Mouse (Mus musculus): ENCODE results near the gene Serpinb7.

Gene Serpinb7

DNA sequence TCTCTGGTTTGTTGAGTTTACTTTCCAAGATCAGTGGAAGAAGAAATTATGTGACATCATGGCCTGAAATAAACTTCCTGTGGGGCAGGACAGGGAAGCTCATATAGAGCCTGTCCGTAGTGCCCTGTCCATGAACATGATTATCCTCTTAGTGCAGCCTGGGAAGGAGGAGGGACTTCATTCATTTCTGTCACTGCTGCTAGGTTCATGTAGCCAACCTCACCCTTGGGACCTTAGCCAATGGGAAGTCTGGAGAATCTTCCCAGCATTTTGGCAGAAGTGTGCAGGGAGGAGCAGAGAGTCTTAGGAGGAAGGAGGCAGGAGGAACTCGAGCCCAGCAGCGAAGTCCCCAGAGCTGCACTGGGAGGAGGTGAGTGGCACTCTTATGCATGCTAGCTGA lies at the start of gene Serpinb7:
Gene Serpinb7, plus strand, starts transcription at position 301 of the 400 bp plus-strand sequence.
- no peak for DNase-seq (ENCODE audit: inconsistent age in 2 of 2, low spot score in 1 of 2)

DNA sequence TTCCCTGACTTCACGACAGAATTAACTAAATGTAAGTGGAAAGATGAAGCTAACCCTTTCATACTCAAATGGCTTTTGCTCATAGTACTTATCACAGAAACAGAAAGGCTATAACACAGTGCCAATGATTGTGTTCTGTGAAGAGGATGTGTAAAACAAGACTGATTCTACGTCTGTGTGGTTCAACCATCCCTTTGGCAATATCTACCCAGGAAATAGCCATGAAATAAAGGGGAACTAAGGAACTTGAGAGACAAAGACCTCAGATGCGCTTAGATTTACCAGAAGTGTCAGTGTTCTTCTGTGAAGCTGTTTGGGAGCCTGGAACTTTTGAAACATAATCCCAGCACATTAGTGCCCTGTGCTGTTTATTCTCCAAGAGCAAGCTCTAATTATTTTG lies 49.1 kb upstream of the Serpinb7 start:
- DNase-seq (ENCODE audit: inconsistent age in 2 of 2, low spot score in 1 of 2), result no peak

- DNase-seq (ENCODE audit: inconsistent age in 2 of 2, low spot score in 1 of 2), result no peak
These were observed 48.3 kb upstream of the Serpinb7 start for GRCm38 (mm10) chr1:107351115-107351514.

DNA sequence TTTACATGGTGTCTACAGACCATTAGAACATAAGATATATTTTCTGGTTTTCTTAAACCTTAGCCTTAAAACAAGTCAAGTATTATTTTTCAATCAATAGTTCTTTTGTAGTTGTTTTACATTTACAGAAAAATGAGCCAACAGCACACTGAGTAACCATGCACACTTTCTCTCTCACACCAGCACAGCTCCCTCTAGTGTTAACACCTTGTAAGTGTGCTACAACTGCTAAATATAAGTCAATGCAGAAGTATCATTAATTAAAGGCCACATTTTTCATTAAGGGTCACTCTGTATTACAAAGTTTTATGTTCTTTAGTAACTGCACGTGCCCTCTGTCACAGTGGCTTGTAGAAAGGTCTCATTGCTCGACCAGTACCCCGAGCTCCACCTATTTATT lies 46.4 kb upstream of the Serpinb7 start:
- DNase-seq (ENCODE audit: inconsistent age in 2 of 2, low spot score in 1 of 2), result peak in 1 of 2 experiments; percentile 27

DNA sequence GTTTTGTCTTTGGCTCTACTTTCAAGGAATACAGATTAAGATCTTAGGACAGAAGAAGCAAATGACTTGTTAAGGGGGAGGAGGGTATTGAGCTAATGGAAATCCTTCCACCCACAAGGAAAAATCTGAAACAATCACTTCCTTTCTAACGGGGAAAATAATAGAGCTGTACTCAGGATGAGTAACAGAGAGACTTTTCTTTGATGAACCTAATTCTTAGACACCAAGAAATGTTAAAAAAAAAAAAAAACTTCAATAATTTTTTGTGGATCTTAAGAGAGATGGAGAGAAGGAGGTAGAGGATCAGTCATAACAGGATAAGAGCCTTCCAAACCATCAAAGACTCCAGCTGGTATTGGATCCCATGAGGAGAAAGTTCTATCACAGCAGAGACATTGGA lies 38.6 kb upstream of the Serpinb7 start, which contains the start of gene Serpinb11:
Gene Serpinb11, plus strand, starts transcription at position 301 of the 400 bp plus-strand sequence.
- no peak for DNase-seq (ENCODE audit: inconsistent age in 2 of 2, low spot score in 1 of 2)

DNA sequence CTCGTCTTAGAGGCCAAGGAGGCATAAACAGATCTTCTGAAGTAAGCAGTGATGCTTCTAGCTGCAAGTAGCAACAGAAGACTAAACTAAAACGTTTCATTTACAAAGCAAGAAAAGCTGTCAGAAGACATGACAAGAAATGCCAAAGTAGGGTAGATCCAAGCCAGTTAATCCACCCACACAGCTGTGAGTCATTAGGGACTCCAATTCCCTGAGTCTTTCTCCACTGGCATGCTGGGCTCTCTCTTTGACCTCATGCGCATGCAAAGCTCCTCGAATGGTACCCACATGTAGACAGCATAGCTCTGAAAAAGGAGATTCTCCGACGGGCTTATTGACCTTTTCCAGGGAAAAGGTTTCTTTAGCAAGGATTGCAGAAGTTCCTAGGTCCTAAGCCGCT lies 33.5 kb upstream of the Serpinb7 start:
- no peak for DNase-seq (ENCODE audit: inconsistent age in 2 of 2, low spot score in 1 of 2)

DNA sequence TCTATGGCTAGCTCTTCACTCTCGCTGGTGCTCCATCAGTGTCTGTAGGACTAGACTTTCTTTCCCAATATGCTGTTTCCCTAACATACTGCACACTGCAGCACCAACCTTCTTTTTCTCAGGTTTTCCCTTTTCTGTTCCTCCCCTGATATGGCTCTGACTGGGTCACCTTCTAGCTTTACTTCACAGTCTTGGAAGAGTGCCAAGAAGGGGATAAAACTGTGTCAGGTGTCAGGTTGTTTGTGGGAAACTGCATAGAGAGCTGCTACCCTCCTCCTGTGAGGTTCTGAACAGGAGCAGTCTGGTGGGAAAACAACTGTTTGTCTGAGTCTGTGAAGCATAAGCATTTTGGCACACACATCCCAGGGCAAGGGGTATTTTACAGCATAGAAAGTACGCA lies 30.5 kb upstream of the Serpinb7 start:
- DNase-seq (ENCODE audit: inconsistent age in 2 of 2, low spot score in 1 of 2), result no peak

DNA sequence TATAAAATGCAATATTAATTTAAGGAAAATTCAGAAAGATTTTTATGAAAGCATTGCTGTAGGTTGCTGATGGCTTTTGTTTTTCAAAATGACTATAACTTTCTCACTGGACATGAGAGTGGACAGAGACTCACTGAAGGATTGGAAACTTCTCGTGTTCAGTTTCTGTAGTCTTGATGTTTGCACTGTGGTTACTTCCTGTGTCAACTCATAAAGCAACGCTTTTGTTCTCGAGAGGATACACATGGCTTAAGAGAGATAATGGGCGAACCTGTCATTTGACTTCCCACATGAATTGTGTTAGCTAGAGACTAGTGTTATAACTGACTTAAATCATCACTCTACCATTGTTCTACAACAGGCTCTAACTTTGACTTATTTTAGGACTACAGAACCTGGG lies 22.5 kb upstream of the Serpinb7 start:
- DNase-seq (ENCODE audit: inconsistent age in 2 of 2, low spot score in 1 of 2), result no peak

DNA sequence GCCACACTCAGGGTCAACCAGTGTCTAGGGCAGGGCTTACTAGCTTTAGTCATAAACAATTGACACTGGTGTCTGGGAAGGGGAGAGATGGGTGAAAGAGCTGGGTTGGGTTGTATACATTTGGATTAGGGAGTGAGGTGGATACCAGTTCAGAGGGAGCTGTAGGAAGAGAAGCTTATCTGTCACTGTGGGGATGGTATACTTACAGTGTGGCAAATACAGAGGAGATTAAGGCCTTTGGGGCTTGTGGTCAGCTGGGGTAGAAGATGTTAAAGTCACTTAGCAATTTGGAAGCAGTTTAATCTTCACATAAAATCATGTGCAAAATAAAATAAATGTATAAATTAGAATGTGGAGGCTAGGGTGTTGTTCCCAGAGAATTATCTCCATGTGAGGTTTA lies 21.1 kb upstream of the Serpinb7 start:
- no peak for DNase-seq (ENCODE audit: inconsistent age in 2 of 2, low spot score in 1 of 2)

DNA sequence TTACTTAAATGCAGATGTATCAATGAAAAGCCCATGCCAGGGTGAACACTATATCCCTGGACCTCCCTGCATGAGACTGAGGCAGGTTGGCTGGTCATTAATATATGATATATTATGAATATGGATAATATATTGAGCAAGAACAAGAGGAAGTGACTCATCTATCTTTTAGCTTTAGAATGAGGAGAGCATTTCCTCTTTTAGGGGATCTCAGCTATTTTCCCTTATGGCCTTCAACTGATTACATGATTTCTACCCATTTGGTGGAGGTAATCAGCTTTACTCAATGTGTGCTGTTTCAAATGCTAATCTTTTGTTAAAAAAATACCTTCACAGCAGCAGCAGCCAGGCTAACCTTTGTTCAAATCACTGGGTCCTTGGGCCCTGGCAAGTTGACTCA lies 18.0 kb upstream of the Serpinb7 start:
- no peak for DNase-seq (ENCODE audit: inconsistent age in 2 of 2, low spot score in 1 of 2)

GRCm38 (mm10) chr1:107382404-107382803 lies 17.1 kb upstream of the Serpinb7 start:
- no peak for DNase-seq (ENCODE audit: inconsistent age in 2 of 2, low spot score in 1 of 2)

DNA sequence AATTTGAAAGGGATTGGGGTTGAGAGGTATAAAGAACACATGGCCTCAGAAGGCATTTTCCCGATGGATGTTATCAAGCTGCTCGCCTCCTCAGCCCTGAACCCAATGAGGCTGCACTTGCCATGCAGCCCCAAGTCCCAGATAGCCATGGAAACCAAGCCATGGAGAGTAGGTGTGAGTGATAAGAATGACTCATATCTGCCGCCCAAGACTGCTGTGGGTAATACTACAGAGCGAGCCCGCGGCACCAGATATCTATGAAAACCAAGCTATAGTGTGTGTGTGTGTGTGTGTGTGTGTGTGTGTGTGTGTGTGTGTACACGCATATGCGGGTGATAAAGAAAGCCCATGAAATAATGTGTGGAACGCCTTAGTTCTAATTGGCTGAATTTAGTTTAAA lies 14.9 kb upstream of the Serpinb7 start:
- DNase-seq (ENCODE audit: inconsistent age in 2 of 2, low spot score in 1 of 2), result no peak

GRCm38 (mm10) chr1:107389753-107390152 lies 9.7 kb upstream of the Serpinb7 start:
- DNase-seq (ENCODE audit: inconsistent age in 2 of 2, low spot score in 1 of 2), result no peak

DNA sequence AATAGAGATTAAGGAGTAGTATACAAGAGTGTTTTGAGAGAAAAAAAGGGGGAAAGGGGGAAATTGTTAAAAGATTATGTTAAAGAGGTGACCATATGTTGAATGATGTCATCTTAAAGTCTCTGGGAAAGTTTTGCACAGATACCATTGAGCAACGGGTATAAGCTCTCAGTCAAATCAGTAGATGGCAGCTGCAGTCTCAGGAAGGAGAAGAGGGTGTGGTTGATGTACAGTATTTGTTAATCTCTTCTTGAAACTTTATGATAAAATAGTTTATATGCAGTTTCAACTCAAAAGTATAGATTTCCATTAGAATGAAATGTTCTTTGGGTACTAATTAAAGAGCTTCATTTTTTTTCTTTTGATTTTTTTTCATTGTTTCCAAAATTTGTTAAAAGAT lies 2.0 kb upstream of the Serpinb7 start:
- no peak for DNase-seq (ENCODE audit: inconsistent age in 2 of 2, low spot score in 1 of 2)

DNA sequence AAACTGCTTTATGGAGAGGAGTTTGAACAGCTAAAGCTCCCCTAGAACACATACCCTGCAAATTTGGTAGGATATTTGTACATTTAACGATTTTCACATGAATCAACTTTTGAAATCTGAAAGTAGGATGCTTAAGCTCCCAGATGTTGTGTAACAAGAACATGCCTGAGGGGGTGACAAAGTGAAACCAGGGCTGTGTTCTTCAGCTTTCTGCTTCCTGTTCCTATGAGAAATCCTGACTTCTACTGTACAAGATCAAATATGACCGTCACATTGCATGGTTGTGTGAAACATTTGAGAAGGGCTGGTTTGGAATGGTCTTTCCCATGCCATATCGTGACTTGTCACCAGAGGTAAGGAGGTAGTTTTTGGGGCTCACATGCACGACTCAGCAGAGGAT lies 2.6 kb downstream of the Serpinb7 start:
- no peak for DNase-seq (ENCODE audit: inconsistent age in 2 of 2, low spot score in 1 of 2)

DNA sequence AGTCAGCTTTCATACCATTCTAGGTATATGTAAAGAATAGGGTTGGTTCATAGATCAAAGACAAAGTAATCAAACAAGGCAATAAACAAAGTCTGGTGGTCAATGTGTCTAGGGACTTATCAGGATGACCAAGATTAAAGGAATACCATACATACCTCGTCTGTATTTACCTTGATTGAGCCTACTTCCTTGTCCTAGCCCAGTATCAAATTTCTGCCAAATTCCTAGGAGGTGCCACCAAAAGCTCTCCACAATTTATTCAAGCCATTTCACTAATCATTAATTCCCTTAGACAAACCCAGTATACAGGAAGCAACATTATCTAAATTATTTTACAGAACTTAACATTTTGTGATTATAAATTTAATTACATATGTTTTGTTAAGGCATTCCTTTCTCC lies 15.2 kb downstream of the Serpinb7 start:
- DNase-seq (ENCODE audit: inconsistent age in 2 of 2, low spot score in 1 of 2), result no peak

GRCm38 (mm10) chr1:107422487-107422886 lies 23.0 kb downstream of the Serpinb7 start:
- no peak for DNase-seq (ENCODE audit: inconsistent age in 2 of 2, low spot score in 1 of 2)

DNA sequence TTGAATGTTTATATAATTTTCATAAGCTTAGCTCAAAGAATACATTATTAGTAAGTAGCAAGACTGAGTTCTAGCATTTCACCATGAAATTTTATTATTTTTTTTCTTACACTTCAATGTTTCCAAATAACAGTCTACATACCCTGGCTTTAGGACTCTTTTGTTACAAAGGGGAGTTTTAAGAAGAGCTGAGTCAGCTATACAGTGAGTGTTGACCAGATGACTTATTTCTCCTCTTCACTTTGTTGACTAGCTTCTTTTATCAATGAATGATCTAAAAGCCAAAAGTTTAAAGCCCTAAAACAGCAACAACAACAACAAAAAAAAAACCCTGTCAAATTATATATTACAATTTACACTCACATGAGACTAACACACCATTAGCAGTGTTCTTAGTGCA lies 31.8 kb downstream of the Serpinb7 start:
- DNase-seq (ENCODE audit: inconsistent age in 2 of 2, low spot score in 1 of 2), result no peak

DNA sequence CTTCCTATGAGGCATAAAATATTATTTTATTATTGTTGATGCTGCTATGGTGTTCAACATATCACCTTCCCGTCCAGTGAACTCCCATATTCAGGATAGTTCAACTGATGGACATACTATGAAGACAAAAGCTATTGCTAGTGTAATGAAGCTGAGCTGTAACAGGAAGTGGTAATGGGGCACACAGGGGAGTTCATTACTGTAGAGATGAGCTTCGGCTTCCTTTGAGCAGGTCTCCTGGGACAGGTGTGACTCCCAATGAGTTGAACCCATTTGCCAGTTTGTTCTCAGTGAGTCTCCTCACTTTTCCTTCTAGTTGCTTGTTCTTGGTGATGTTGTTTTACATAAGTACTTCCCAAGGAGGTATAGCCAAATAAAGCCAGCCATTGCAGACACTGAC lies 36.1 kb downstream of the Serpinb7 start:
- DNase-seq (ENCODE audit: inconsistent age in 2 of 2, low spot score in 1 of 2), result no peak

GRCm38 (mm10) chr1:107439462-107439861 lies 40.0 kb downstream of the Serpinb7 start:
- no peak for DNase-seq (ENCODE audit: inconsistent age in 2 of 2, low spot score in 1 of 2)

DNA sequence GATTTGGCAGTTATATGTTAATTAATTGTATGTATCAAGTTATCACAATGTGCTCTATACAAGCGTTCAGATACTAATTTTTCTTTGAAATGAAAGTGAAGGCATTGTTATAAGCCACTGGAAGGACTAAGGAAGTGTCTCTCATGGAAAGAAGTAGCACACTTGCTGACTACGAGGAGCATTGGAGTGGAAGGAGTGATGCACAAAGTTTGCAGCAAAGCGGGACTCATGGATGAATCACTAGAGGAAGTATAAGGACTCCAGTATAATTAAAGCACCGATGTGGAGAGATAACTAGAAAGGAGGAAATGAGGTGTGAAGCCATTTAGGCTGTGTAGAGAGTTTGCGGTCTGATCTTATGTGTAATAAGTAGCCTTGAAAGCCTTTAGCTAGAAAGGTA lies 45.9 kb downstream of the Serpinb7 start:
- no peak for DNase-seq (ENCODE audit: inconsistent age in 2 of 2, low spot score in 1 of 2)

DNA sequence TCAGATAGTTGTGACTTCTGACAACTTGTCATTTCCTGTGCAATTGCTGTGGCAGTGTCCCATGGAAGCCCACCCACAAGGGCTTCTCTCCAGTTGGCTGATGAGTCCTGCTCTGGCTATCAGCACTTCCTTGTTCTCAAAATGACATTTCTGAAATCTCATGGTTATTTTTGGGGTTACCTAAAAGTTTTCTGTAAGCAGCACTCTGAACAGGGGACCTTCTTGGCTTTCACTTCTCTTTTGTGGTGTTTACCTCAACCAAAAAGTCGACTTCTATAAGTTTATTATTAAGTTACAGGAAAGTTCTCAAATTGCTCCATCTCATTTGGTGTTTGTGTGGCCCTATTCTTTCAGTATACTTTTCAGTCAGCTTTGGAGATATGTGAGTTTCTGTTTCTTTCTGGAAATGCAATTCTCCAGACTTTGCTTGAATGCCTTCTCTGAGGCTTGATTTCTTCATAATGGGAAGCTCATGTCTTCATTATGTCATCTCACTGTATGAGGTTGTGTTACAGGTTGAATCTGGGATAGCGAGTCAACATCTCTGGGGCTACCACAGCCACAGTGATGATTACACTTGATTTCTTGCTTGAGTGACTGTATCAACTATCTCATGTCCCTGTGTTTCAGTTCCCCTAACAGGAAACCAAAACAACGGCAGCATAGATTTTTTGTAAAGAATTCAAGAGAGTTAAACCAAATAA lies 47.9 kb downstream of the Serpinb7 start:
- DNase-seq (ENCODE audit: inconsistent age in 2 of 2, low spot score in 1 of 2), result no peak

- DNase-seq (ENCODE audit: inconsistent age in 2 of 2, low spot score in 1 of 2), result no peak
These were observed 80.5 kb downstream of the Serpinb7 start for GRCm38 (mm10) chr1:107479909-107480308.
